Mouse (Mus musculus) lung, embryonic 16.5 days (tissue): ENCODE results near the gene Usf3. TPM values are rescaled to one million over a fixed set of nuclear protein-coding genes. Genes with fewer than 3 reads are reported as not detected.

Experiments
- ATAC-seq: fragments of 200-750 bp; cut with Nextera tagmentation; 2 replicates; pipeline ENCODE4 v1.8.0; 2017; ENCODE audit warnings: low read depth, mild to moderate bottlenecking, moderate library complexity
- H3K27ac ChIP-seq: fragments of 300-500 bp; sonication (generic); 2 replicates; pipeline ENCODE4 v1.5.1; 2014; ENCODE audit warnings: mild to moderate bottlenecking, control low read depth, low read length
- H3K27me3 ChIP-seq: fragments of 300-500 bp; sonication (generic); 2 replicates; pipeline ENCODE4 v1.6.1; 2014; ENCODE audit warnings: low read depth, low read length, mixed read lengths; ENCODE audit not compliant: control insufficient read depth, insufficient read depth
- H3K36me3 ChIP-seq: fragments of 300-500 bp; sonication (generic); 2 replicates; pipeline ENCODE4 v1.6.1; 2014; ENCODE audit warnings: low read length; ENCODE audit not compliant: control insufficient read depth, insufficient read depth
- H3K4me1 ChIP-seq: fragments of 300-500 bp; sonication (generic); replicated peaks from 2 replicates; pipeline ENCODE4 v1.6.1; 2014; ENCODE audit warnings: low read length, mixed read lengths; ENCODE audit not compliant: control insufficient read depth, insufficient read depth
- H3K4me2 ChIP-seq: fragments of 300-500 bp; sonication (generic); 2 replicates; pipeline ENCODE4 v1.6.1; 2014; ENCODE audit warnings: low read depth, low read length, control low read depth
- H3K4me3 ChIP-seq: fragments of 300-500 bp; sonication (generic); 2 replicates; pipeline ENCODE4 v1.5.1; 2014; ENCODE audit warnings: mild to moderate bottlenecking, low read length, control low read depth
- H3K9ac ChIP-seq: fragments of 300-500 bp; sonication (generic); 2 replicates; pipeline ENCODE4 v1.6.1; 2014; ENCODE audit warnings: low read length, control low read depth
- H3K9me3 ChIP-seq: fragments of 300-500 bp; sonication (generic); 2 replicates; pipeline ENCODE4 v1.6.1; 2016; ENCODE audit warnings: low read length; ENCODE audit not compliant: control insufficient read depth
- WGBS: fragments of 180-500 bp; shearing (Covaris S2); extraction: QIAGEN DNeasy Blood & Tissue Kit; methylation state at CpG from one replicate; pipeline ENCODE4 v1.1.7; 2014; 5-methylcytosine and 5-hydroxymethylcytosine counted together
- polyA plus RNA-seq: library from polyadenylated mRNA; unstranded; fragments of >200 nt; fragmentation: Nextera tagmentation; extraction: Ambion mirVana; gene quantifications from 2 replicates; pipeline ENCODE4 v1.2.1, GENCODE M21; 2015

Gene Usf3
- polyA plus RNA-seq, 1 experiment from 2014 or later: 3.2 TPM

GRCm38 (mm10) chr16:44268541-44269215 is 95.6 kb downstream of the Usf3 start:
- Histone ChIP-seq H3K36me3 (no peaks in the 10 kb centered on the region), H3K27ac (no peak overlapping the region), H3K9me3 (no peaks in the 10 kb centered on the region), H3K27me3 (no peaks in the 10 kb centered on the region), H3K9ac (no peak overlapping the region), H3K4me3 (no peak overlapping the region), H3K4me2 (no peak overlapping the region), H3K4me1 (peaks cover 6% of the 10 kb centered on the region)
- 84% methylated on average over 7 of the region's 7 CpGs for WGBS
- no peak for ATAC-seq

- H3K4me3 ChIP-seq: no peak overlapping the region
Measured at GRCm38 (mm10) chr16:44269578-44269977, 96.5 kb downstream of the Usf3 start.

GRCm38 (mm10) chr16:44270606-44271005 is 97.6 kb downstream of the Usf3 start:
- peak; percentile 90 for ATAC-seq
- H3K9me3 ChIP-seq: no peaks in the 10 kb centered on the region
- WGBS: 41% methylated on average over 5 of the region's 5 CpGs
- H3K4me2 ChIP-seq: no peak overlapping the region
- H3K4me3 ChIP-seq: no peak overlapping the region
- peak overlapping the region; percentile 70 for H3K27ac ChIP-seq
- no peak overlapping the region for H3K9ac ChIP-seq
- H3K4me1 ChIP-seq: peaks cover 6% of the 10 kb centered on the region
- H3K27me3 ChIP-seq: no peaks in the 10 kb centered on the region
- H3K36me3 ChIP-seq: no peaks in the 10 kb centered on the region

More at GRCm38 (mm10) chr16:44269578-44269977, 96.5 kb downstream of the Usf3 start:
- Histone ChIP-seq H3K9me3 (no peaks in the 10 kb centered on the region), H3K4me1 (peaks cover 6% of the 10 kb centered on the region), H3K27me3 (no peaks in the 10 kb centered on the region), H3K9ac (no peak overlapping the region), H3K36me3 (no peaks in the 10 kb centered on the region), H3K27ac (no peak overlapping the region), H3K4me2 (no peak overlapping the region)
- 71% methylated on average over 6 of the region's 6 CpGs for WGBS
- no peak for ATAC-seq

- no peak for ATAC-seq
- peak overlapping the region; percentile 70 for H3K27ac ChIP-seq
Measured at GRCm38 (mm10) chr16:44271371-44272038, 98.5 kb downstream of the Usf3 start.

More at GRCm38 (mm10) chr16:44271371-44272038, 98.5 kb downstream of the Usf3 start:
- H3K4me2 ChIP-seq: no peak overlapping the region
- no peak overlapping the region for H3K4me3 ChIP-seq
- H3K4me1 ChIP-seq: peaks cover 6% of the 10 kb centered on the region
- H3K9ac ChIP-seq: no peak overlapping the region
- no peaks in the 10 kb centered on the region for H3K36me3 ChIP-seq
- WGBS: 62% methylated on average over 9 of the region's 9 CpGs
- H3K9me3 ChIP-seq: no peaks in the 10 kb centered on the region
- no peaks in the 10 kb centered on the region for H3K27me3 ChIP-seq

Other genes starting within 250 kb of the Usf3 start
- gene Qtrt2, start 246.4 kb upstream of the Usf3 start, polyA plus RNA-seq: 21.1 and 24.8 TPM in 2 replicates
- 1.6 and 1.8 TPM in 2 replicates for gene Zdhhc23, start 193.5 kb upstream of the Usf3 start, polyA plus RNA-seq
- 10.0 and 10.6 TPM in 2 replicates for gene Gramd1c, start 109.9 kb upstream of the Usf3 start, polyA plus RNA-seq
- gene Atp6v1a, start 33.5 kb upstream of the Usf3 start, polyA plus RNA-seq: 69.2 TPM in 2 replicates
- 84.2 and 91.3 TPM in 2 replicates for gene Naa50, start 33.4 kb upstream of the Usf3 start, polyA plus RNA-seq
- 0.25 and 0.41 TPM in 2 replicates for gene Sidt1, start 159.9 kb downstream of the Usf3 start, polyA plus RNA-seq
- gene Spice1, start 173.9 kb downstream of the Usf3 start, polyA plus RNA-seq: 38.1 and 41.1 TPM in 2 replicates
- 1.6 and 2.9 TPM in 2 replicates for gene Cfap44, start 221.6 kb downstream of the Usf3 start, polyA plus RNA-seq